Mouse (Mus musculus): ENCODE data around the gene Acot7. TPM values are rescaled to one million over a fixed set of nuclear protein-coding genes. Genes with fewer than 3 reads are reported as not detected.
A peak's percentile ranks its signal among the peaks of the same experiment; 100 is the strongest.

The Acot7 gene
- polyA plus RNA-seq, 1 experiment from 2014 or later = 480 TPM

DNA sequence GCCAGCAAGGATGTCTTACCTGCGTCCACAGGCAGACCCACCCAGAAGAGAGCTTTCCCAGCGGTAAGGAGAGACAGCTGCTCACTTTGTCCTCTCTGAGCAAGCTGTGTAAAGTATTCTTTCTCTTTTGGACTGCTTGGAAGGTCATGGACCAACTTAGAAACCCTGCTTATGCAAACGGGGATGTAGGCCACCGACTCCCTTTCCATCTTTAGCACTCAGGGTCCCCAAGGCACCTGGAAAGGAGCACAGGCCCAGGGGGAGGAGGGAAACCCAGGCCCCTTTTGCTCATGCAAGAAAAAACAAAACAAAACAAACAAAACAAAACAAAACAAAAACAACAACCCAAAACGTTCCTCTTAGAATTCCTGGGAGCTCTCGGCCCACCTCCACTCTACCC is 113.6 kb downstream of the Acot7 start, which contains the start of gene Hes3:
TSS of gene Hes3 (minus strand) at position 101 of the 400 bp plus-strand sequence.
- peak within 1 kb of the TSS; percentile 31 for H3K4me3 ChIP-seq (ENCODE audit: low read depth, low read length)
- H3K9me3 ChIP-seq (replicated peaks; ENCODE audit: control insufficient read depth, low read length, poor library complexity, severe bottlenecking) = no peaks in the 10 kb centered on the region
- H3K9ac ChIP-seq (ENCODE audit: low read depth, low read length) = peak within 1 kb of the TSS; percentile 60
- peak within 1 kb of the TSS; percentile 67 for H3K4me2 ChIP-seq (ENCODE audit: low read length)
- no peak within 1 kb of the TSS; the same call in 1 of the 2 replicates for H3K27ac ChIP-seq (ENCODE audit: low read length)
- no peak for ATAC-seq
- 14% methylated on average over 6 of the region's 6 CpGs for WGBS
- no peaks in the 10 kb centered on the region for H3K36me3 ChIP-seq (ENCODE audit: control insufficient read depth, insufficient read depth, low read length)
- peaks cover 70% of the 10 kb centered on the region for H3K27me3 ChIP-seq (ENCODE audit: control insufficient read depth, insufficient read depth, low read depth, low read length)
- H3K4me1 ChIP-seq (ENCODE audit: control insufficient read depth, insufficient read depth, low read length) = peaks cover 24% of the 10 kb centered on the region

DNA sequence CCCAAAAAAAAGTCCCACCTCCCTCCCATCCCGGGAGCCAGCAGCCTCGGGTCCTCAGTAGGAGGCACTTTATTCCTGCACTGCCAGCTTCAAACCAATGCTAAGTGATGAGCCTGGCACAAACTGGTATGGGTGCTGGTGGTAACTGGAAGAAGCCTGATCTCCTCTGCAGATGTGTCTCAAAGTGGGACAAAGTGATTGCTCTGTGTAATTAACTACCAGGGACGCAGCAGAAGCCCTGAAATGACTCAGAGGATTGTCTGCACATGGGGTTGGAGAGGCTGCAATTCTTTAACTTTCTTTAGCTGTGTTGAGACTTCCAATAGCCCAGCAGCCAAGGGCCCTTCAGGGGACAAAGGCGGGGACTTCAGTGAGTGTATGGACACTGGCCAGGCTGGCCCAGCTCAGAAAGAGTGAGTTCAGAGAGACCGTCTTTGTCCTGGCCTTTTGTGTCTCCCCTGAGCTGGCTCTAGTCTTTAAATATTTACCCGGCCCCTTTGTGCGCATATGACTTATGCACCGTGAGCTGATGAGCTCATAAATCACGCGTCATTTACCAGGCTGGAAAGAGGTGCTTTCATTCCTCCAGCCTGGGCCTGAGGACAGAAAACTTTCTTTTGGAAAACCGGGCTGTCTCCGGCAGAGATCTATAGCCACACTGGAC is 114.3 kb downstream of the Acot7 start:
- Histone ChIP-seq H3K9me3 (replicated peaks; ENCODE audit: control insufficient read depth, low read length, poor library complexity, severe bottlenecking) (no peaks in the 10 kb centered on the region), H3K27ac (ENCODE audit: low read length) (no peak overlapping the region), H3K36me3 (ENCODE audit: control insufficient read depth, insufficient read depth, low read length) (no peaks in the 10 kb centered on the region), H3K4me1 (ENCODE audit: control insufficient read depth, insufficient read depth, low read length) (peaks cover 20% of the 10 kb centered on the region), H3K9ac (ENCODE audit: low read depth, low read length) (0 out of 2 replicates have a peak overlapping the region, but pooled peaks have one; percentile 30), H3K4me3 (ENCODE audit: low read depth, low read length) (no peak overlapping the region), H3K27me3 (ENCODE audit: control insufficient read depth, insufficient read depth, low read depth, low read length) (peaks cover 67% of the 10 kb centered on the region), H3K4me2 (ENCODE audit: low read length) (no peak overlapping the region)
- 4% methylated on average over 12 of the region's 12 CpGs for WGBS
- ATAC-seq = no peak

GRCm38 (mm10) chr4:152294188-152294929 is 116.4 kb downstream of the Acot7 start:
- no peaks in the 10 kb centered on the region for H3K9me3 ChIP-seq (replicated peaks; ENCODE audit: control insufficient read depth, low read length, poor library complexity, severe bottlenecking)
- no peak overlapping the region for H3K4me3 ChIP-seq (ENCODE audit: low read depth, low read length)
- no peak overlapping the region for H3K27ac ChIP-seq (ENCODE audit: low read length)
- 60% methylated on average over 10 of the region's 10 CpGs for WGBS
- H3K9ac ChIP-seq (ENCODE audit: low read depth, low read length) = no peak overlapping the region
- H3K4me2 ChIP-seq (ENCODE audit: low read length) = no peak overlapping the region
- peaks cover 31% of the 10 kb centered on the region for H3K4me1 ChIP-seq (ENCODE audit: control insufficient read depth, insufficient read depth, low read length)
- H3K27me3 ChIP-seq (ENCODE audit: control insufficient read depth, insufficient read depth, low read depth, low read length) = peaks cover 54% of the 10 kb centered on the region
- no peaks in the 10 kb centered on the region for H3K36me3 ChIP-seq (ENCODE audit: control insufficient read depth, insufficient read depth, low read length)
- ATAC-seq = no peak

GRCm38 (mm10) chr4:152295916-152296315 is 118.0 kb downstream of the Acot7 start:
- H3K27ac ChIP-seq (ENCODE audit: low read length) = no peak overlapping the region
- peaks cover 43% of the 10 kb centered on the region for H3K27me3 ChIP-seq (ENCODE audit: control insufficient read depth, insufficient read depth, low read depth, low read length)
- H3K36me3 ChIP-seq (ENCODE audit: control insufficient read depth, insufficient read depth, low read length) = peaks cover 2% of the 10 kb centered on the region; the same call in 1 of the 2 replicates
- no peak overlapping the region for H3K9ac ChIP-seq (ENCODE audit: low read depth, low read length)
- no peak overlapping the region for H3K4me3 ChIP-seq (ENCODE audit: low read depth, low read length)
- no peak for ATAC-seq
- H3K4me1 ChIP-seq (ENCODE audit: control insufficient read depth, insufficient read depth, low read length) = peaks cover 21% of the 10 kb centered on the region
- WGBS = 49% methylated on average over 4 of the region's 4 CpGs
- H3K9me3 ChIP-seq (replicated peaks; ENCODE audit: control insufficient read depth, low read length, poor library complexity, severe bottlenecking) = no peaks in the 10 kb centered on the region
- no peak overlapping the region for H3K4me2 ChIP-seq (ENCODE audit: low read length)

- peak overlapping the region; percentile 96 for H3K4me2 ChIP-seq (ENCODE audit: low read length)
- 0 out of 2 replicates have a peak overlapping the region, but pooled peaks have one; percentile 23 for H3K9ac ChIP-seq (ENCODE audit: low read depth, low read length)
- peaks cover 39% of the 10 kb centered on the region for H3K27me3 ChIP-seq (ENCODE audit: control insufficient read depth, insufficient read depth, low read depth, low read length)
- 19% methylated on average over 8 of the region's 8 CpGs for WGBS
- H3K27ac ChIP-seq (ENCODE audit: low read length) = no peak overlapping the region
- ATAC-seq = no peak
- H3K4me3 ChIP-seq (ENCODE audit: low read depth, low read length) = peak overlapping the region; percentile 94
- peaks cover 5% of the 10 kb centered on the region; the same call in 1 of the 2 replicates for H3K36me3 ChIP-seq (ENCODE audit: control insufficient read depth, insufficient read depth, low read length)
- peaks cover 19% of the 10 kb centered on the region for H3K4me1 ChIP-seq (ENCODE audit: control insufficient read depth, insufficient read depth, low read length)
- H3K9me3 ChIP-seq (replicated peaks; ENCODE audit: control insufficient read depth, low read length, poor library complexity, severe bottlenecking) = no peaks in the 10 kb centered on the region
Observed at GRCm38 (mm10) chr4:152296371-152296770, 118.4 kb downstream of the Acot7 start.

DNA sequence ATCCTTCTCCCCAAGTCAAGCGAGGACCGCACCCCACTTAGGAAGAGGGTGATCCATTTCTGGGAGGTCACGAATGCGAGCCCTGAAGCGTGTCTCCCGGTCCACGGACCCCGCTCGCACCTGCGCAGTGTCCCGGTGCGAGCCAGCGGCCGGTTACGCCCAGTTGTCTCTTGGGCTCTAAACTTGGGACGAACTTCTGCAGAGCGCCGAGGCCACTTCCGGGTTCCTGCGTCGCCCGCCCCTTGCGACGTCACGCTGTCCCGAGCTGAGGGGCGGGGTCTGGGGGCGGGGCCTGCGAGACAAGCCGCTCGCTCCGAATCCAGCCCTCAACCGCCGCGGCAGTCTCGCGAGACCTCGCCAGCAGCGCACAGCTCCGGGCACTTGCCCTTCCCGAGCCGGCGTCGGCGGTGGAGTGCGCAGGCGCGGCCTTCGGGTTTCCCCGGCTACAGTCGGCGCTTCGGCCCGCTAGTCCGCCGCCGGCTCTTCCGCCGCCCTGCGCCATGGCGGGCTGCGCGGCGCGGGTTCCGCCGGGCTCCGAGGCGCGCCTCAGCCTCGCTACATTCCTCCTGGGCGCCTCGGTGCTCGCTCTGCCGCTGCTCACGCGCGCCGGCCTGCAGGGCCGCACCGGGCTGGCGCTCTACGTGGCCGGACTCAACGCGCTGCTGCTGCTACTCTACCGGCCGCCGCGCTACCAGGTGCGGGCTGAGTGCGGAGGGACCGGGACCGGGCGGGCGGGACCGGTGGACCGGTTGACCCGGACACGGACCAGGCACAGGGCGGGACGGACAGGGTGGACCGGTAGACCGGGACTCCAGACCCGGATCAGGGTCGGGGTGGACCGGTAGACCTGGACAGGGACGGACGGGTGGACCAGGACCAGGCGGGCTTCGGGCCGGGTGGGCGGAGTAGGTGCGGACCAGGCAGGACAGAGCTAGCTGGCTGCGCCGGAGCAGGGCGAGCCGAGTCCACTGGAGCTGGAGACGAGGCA is 119.2 kb downstream of the Acot7 start, which contains the start of gene Icmt:
TSS of gene Icmt (plus strand) at position 354 of the 988 bp plus-strand sequence.
- ATAC-seq = peak; percentile 94
- peaks cover 32% of the 10 kb centered on the region for H3K27me3 ChIP-seq (ENCODE audit: control insufficient read depth, insufficient read depth, low read depth, low read length)
- H3K9ac ChIP-seq (ENCODE audit: low read depth, low read length) = peak within 1 kb of the TSS; percentile 98
- peak within 1 kb of the TSS; percentile 96 for H3K4me2 ChIP-seq (ENCODE audit: low read length)
- WGBS = under 1% methylated on average over 110 of the region's 119 CpGs
- peak within 1 kb of the TSS; percentile 94 for H3K4me3 ChIP-seq (ENCODE audit: low read depth, low read length)
- peak within 1 kb of the TSS; percentile 84 for H3K27ac ChIP-seq (ENCODE audit: low read length)
- peaks cover 11% of the 10 kb centered on the region; the same call in 1 of the 2 replicates for H3K36me3 ChIP-seq (ENCODE audit: control insufficient read depth, insufficient read depth, low read length)
- peaks cover 19% of the 10 kb centered on the region for H3K4me1 ChIP-seq (ENCODE audit: control insufficient read depth, insufficient read depth, low read length)
- no peaks in the 10 kb centered on the region for H3K9me3 ChIP-seq (replicated peaks; ENCODE audit: control insufficient read depth, low read length, poor library complexity, severe bottlenecking)

- H3K4me3 ChIP-seq (ENCODE audit: low read depth, low read length) = no peak overlapping the region
- peak overlapping the region; percentile 96; the same call in 1 of the 2 replicates for H3K4me2 ChIP-seq (ENCODE audit: low read length)
- WGBS = 79% methylated on average over 14 of the region's 14 CpGs
- H3K27me3 ChIP-seq (ENCODE audit: control insufficient read depth, insufficient read depth, low read depth, low read length) = peaks cover 18% of the 10 kb centered on the region
- H3K4me1 ChIP-seq (ENCODE audit: control insufficient read depth, insufficient read depth, low read length) = peaks cover 15% of the 10 kb centered on the region
- ATAC-seq = no peak
- no peaks in the 10 kb centered on the region for H3K9me3 ChIP-seq (replicated peaks; ENCODE audit: control insufficient read depth, low read length, poor library complexity, severe bottlenecking)
- peaks cover 15% of the 10 kb centered on the region; the same call in 1 of the 2 replicates for H3K36me3 ChIP-seq (ENCODE audit: control insufficient read depth, insufficient read depth, low read length)
- H3K27ac ChIP-seq (ENCODE audit: low read length) = no peak overlapping the region
- no peak overlapping the region for H3K9ac ChIP-seq (ENCODE audit: low read depth, low read length)
Observed at GRCm38 (mm10) chr4:152298836-152299235, 120.9 kb downstream of the Acot7 start.

- 92% methylated on average over 8 of the region's 8 CpGs for WGBS
- no peak overlapping the region for H3K4me2 ChIP-seq (ENCODE audit: low read length)
- peaks cover 17% of the 10 kb centered on the region; the same call in 1 of the 2 replicates for H3K36me3 ChIP-seq (ENCODE audit: control insufficient read depth, insufficient read depth, low read length)
- no peak overlapping the region for H3K4me3 ChIP-seq (ENCODE audit: low read depth, low read length)
- no peak overlapping the region for H3K27ac ChIP-seq (ENCODE audit: low read length)
- no peaks in the 10 kb centered on the region for H3K9me3 ChIP-seq (replicated peaks; ENCODE audit: control insufficient read depth, low read length, poor library complexity, severe bottlenecking)
- ATAC-seq = no peak
- H3K4me1 ChIP-seq (ENCODE audit: control insufficient read depth, insufficient read depth, low read length) = peaks cover 15% of the 10 kb centered on the region
- H3K9ac ChIP-seq (ENCODE audit: low read depth, low read length) = no peak overlapping the region
- H3K27me3 ChIP-seq (ENCODE audit: control insufficient read depth, insufficient read depth, low read depth, low read length) = peaks cover 6% of the 10 kb centered on the region
Observed at GRCm38 (mm10) chr4:152300375-152300774, 122.4 kb downstream of the Acot7 start.
